Mouse (Mus musculus) ES-Bruce4 (cell line): ENCODE results near the gene Myo9b. TPM values are rescaled to one million over a fixed set of nuclear protein-coding genes. Genes with fewer than 3 reads are reported as not detected.
A peak's percentile ranks its signal among the peaks of the same experiment; 100 is the strongest.

Experiments
- H3K27ac ChIP-seq: 2 replicates; pipeline ENCODE4 v1.5.1; 2012; ENCODE audit warnings: low read length, inconsistent platforms; ENCODE audit not compliant: insufficient read depth
- H3K27me3 ChIP-seq: 2 replicates; pipeline ENCODE4 v1.6.1; 2012; ENCODE audit warnings: mild to moderate bottlenecking, low read length, inconsistent platforms; ENCODE audit not compliant: control insufficient read depth, poor library complexity, insufficient read depth, severe bottlenecking
- H3K36me3 ChIP-seq: 2 replicates; pipeline ENCODE4 v1.6.1; 2012; ENCODE audit warnings: inconsistent platforms, mild to moderate bottlenecking, low read length, moderate library complexity; ENCODE audit not compliant: control insufficient read depth, poor library complexity, insufficient read depth, severe bottlenecking
- H3K4me1 ChIP-seq: one replicate; pipeline ENCODE4 v1.8.1; 2011; ENCODE audit warnings: low read length; ENCODE audit not compliant: control insufficient read depth, insufficient read depth
- H3K4me3 ChIP-seq: 2 replicates; pipeline ENCODE4 v1.5.1; 2011; ENCODE audit warnings: low read depth, mild to moderate bottlenecking, low read length
- H3K9ac ChIP-seq: 2 replicates; pipeline ENCODE4 v1.6.1; 2012; ENCODE audit warnings: low read depth, mild to moderate bottlenecking, inconsistent platforms; ENCODE audit not compliant: poor library complexity, severe bottlenecking
- H3K9me3 ChIP-seq: replicated peaks from 2 replicates; pipeline ENCODE4 v1.6.1; 2012; ENCODE audit warnings: mild to moderate bottlenecking, low read length, inconsistent platforms; ENCODE audit not compliant: control insufficient read depth, poor library complexity, insufficient read depth, severe bottlenecking
- CTCF ChIP-seq: IDR thresholded peaks from one replicate; pipeline ENCODE4 v1.8.1; 2011; ENCODE audit warnings: low read depth, low read length
- EP300 ChIP-seq: IDR thresholded peaks from 2 replicates; pipeline ENCODE4 v1.6.1; 2011; ENCODE audit warnings: low read depth, low read length; ENCODE audit not compliant: insufficient read depth
- POLR2A ChIP-seq: IDR thresholded peaks from one replicate; pipeline ENCODE4 v1.8.1; 2011; ENCODE audit warnings: low read length; ENCODE audit not compliant: insufficient read depth
- polyA plus RNA-seq: library from polyadenylated mRNA; stranded (reverse); fragments of >200 nt; gene quantifications from 2 replicates; pipeline ENCODE4 v1.2.4, GENCODE M21; 2011; ENCODE audit warnings: low read depth; ENCODE audit not compliant: missing spikeins, insufficient read depth, insufficient read length

Gene Myo9b
- polyA plus RNA-seq, 1 experiment: 37.3 TPM

DNA sequence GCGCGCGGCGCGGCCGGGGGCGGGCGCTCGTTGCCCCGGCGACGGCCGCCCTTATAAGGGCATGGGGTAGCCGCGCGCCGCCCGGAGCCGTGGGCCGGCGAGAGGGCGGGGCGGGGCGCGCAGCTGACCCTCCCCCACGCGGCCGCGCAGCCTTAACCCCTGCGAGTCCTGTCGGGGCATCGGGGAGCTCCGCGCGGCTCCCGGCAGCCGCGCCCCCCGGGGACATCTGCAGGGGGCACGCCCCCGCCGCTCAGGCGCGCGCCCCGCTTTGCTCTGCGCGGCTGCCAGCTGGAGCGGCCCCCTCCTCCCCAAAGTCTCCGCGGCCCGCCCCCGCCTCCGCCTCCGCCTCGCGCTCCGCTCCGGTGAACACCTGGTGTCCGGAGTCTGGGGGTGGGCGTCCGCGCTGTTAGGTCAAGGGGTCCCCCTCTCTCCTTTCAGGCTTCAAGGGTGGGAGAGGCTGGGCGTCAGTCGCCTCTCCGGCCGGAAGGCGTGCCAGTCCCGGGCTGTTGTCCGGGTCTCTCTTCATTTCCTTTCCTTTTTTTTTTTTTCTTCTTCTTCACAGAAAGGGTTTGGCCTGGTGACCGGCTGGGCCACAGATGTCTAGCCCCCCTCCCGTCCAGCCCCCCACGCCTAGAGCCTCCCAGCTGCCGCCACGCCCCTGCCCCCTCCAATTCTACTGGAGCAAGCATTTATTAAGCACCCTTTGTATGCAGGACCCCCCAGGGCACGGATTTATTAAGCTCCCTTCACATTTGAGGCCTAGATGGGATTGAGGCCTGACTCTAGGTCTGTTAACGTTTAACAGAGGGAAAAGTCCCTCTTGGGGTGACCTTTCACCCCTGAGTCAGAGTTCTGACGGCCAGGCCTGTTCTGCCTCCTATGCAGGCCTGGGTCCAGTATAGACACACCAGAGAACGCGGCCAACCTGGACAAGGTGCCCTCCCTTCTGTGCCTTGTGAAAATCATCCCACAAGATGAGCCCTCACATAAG, 109.8 kb downstream of the Myo9b start:
- H3K36me3 ChIP-seq: no peaks in the 10 kb centered on the region
- TF ChIP-seq POLR2A: no peak
- no peak for TF ChIP-seq CTCF
- TF ChIP-seq EP300: no peak
- no peaks in the 10 kb centered on the region for H3K27me3 ChIP-seq
- H3K4me1 ChIP-seq: peaks cover 5% of the 10 kb centered on the region
- peak overlapping the region; percentile 47 for H3K27ac ChIP-seq
- H3K9me3 ChIP-seq: no peaks in the 10 kb centered on the region
- peak overlapping the region; percentile 90 for H3K9ac ChIP-seq
- peak overlapping the region; percentile 60 for H3K4me3 ChIP-seq

DNA sequence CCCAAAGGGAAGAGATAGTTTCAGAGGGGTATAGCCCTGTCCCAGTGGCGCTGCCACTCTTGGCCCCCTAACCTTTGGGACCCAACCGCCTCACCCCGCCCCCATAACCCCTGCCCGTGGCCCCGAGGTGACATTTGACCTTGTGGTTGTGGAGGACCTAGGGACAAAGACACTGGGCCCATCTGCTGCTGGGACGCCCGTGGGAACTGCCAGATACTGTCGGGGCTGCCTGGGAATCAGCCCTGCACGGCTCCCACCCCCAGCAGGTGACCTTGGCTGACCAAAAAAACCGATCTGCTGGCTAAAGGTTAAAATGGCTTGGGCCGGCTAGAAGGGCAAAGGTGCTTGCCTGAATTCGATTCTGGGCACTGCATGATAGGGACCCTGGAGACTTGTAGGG, 110.9 kb downstream of the Myo9b start:
- no peak overlapping the region for H3K9ac ChIP-seq
- H3K4me1 ChIP-seq: peaks cover 5% of the 10 kb centered on the region
- H3K4me3 ChIP-seq: no peak overlapping the region

DNA sequence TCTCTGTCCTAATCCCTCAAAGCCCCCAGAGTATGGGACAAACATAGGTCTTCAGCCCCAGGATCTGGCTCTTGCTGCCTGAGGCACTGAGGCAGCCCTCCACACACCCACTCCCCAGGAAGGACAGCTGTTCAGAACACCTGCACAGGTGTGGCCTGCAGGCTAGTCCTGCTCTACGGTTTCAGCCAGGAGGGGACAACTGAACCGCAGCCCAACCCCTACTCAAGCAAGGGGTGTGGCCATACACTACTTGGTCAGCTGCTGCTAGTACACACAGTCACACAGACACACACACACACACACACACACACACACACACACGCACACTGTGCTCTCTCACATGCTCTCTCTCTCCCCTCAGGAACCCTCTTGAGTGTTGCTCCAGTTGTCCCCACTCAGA, 111.3 kb downstream of the Myo9b start:
- H3K27me3 ChIP-seq: no peaks in the 10 kb centered on the region
- H3K36me3 ChIP-seq: no peaks in the 10 kb centered on the region
- H3K4me1 ChIP-seq: peaks cover 5% of the 10 kb centered on the region
- H3K4me3 ChIP-seq: no peak overlapping the region
- no peak overlapping the region for H3K27ac ChIP-seq
- peak; percentile 84 for TF ChIP-seq EP300
- no peak for TF ChIP-seq POLR2A
- H3K9ac ChIP-seq: no peak overlapping the region
- H3K9me3 ChIP-seq: no peaks in the 10 kb centered on the region

More for the DNA sequence above, 110.9 kb downstream of the Myo9b start:
- Histone ChIP-seq H3K9me3 (no peaks in the 10 kb centered on the region), H3K27me3 (no peaks in the 10 kb centered on the region), H3K36me3 (no peaks in the 10 kb centered on the region), H3K27ac (no peak overlapping the region)
- peak; percentile 50; the same call in 1 of the 2 replicates for TF ChIP-seq EP300
- no peak for TF ChIP-seq POLR2A
- TF ChIP-seq CTCF: no peak

DNA sequence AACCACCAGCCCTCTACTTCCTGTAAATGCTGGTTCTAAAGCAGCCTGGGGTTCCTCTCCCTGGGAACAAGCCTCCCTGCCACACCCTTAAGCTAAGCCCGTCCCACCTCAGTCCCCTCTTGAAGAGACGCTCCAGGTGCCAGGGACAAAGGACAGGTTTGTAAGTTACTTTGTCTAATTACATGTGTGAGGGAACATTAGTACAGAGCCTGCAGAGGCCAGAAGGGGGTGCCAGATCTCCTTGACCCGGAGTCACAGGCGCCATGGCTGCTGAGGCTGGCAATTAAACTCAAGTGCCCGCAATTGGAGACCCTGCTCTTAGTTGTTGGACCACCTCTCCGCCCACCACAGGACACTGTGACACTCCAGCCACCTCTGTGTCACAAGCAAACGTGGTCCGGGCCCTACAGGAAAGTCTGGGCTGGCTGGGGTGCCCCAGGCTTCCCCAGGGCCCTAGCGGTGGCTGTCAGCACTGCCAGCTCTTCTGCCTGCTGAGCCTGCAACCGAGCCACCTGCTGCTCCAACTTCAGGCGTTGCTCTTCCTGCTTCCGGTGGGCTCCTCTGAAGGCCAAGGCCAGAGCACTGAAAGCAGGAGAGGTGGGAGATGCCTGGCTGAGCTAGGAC, 112.8 kb downstream of the Myo9b start:
- Histone ChIP-seq H3K4me1 (peaks cover 5% of the 10 kb centered on the region), H3K27ac (peak overlapping the region; percentile 3; the same call in 1 of the 2 replicates), H3K4me3 (peak overlapping the region; percentile 24), H3K36me3 (no peaks in the 10 kb centered on the region), H3K27me3 (no peaks in the 10 kb centered on the region), H3K9me3 (no peaks in the 10 kb centered on the region), H3K9ac (no peak overlapping the region)
- TF ChIP-seq POLR2A (no peak), EP300 (0 out of 2 replicates have a peak, but pooled peaks have one; percentile 46), CTCF (peak; percentile 52)

DNA sequence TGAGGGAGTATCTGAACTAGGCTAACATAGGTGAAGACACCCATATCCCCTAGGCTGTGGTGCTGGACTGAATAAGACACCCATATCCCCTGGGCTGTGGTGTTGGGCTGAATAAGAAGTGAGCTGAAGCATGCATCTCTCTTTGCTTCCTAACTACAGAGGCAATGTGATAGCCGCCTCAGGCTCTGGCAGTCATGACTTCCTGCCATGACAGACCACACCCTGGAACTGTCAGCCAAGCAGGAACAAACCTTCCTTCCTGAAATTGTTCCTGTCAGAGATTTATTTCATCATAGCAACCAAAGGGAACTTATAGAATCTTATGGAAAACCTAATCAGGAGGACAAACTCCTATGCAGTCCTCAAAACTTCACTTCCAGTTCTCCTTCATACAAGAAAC, 115.8 kb downstream of the Myo9b start:
- no peak for TF ChIP-seq EP300
- no peak for TF ChIP-seq POLR2A
- no peak for TF ChIP-seq CTCF
- Histone ChIP-seq H3K9me3 (no peaks in the 10 kb centered on the region), H3K4me3 (no peak overlapping the region), H3K27me3 (no peaks in the 10 kb centered on the region), H3K9ac (no peak overlapping the region), H3K4me1 (peaks cover 4% of the 10 kb centered on the region), H3K36me3 (no peaks in the 10 kb centered on the region), H3K27ac (no peak overlapping the region)
